Mouse (Mus musculus): Measurements from ENCODE around the gene Bak1. TPM values are rescaled to one million over a fixed set of nuclear protein-coding genes. Genes with fewer than 3 reads are reported as not detected.
"Not testable (repeated sequence)": the region's sequence is repeated elsewhere in the genome, so short reads cannot be mapped to it uniquely, and the experiment has no call there.

The Bak1 gene
- polyA plus RNA-seq, 1 experiment from 2014 or later, result 6.3 TPM

DNA sequence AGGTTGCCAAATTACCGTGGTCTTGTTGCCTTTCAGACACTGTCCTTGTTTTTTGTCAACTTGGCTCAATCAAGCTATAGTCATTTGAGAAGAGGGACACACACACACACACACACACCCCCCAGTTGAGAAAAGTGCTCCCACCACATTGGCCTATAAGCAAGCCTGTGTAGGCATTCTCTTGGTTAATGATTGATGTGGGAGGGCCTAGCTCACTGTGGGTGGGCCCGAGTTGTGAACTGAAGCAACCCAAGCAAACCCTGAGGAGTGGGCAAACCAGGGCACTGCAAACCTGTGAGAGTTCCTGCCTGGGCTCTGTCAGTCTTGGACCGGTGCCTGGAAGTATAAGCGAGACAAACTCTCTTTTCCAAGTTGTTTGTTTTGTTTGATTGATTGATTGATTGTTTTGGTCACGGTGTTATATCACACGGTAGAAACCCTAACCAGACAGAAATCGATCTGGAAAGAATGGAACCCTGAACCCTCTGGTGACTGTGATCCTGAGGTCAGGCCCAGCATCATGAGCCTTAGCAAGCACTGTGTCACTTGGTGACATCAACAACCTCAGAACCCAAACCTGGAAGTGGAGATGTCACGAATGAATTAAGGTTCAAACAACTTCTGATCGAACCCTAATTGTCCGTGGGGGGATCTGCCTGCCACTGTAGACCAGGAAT lies 43.2 kb downstream of the Bak1 start:
- Histone ChIP-seq H3K9ac (ENCODE audit: low read depth, low read length) (no peak overlapping the region), H3K4me3 (replicated peaks; ENCODE audit: low read depth, low read length) (no peak overlapping the region), H3K27ac (no peak overlapping the region), H3K36me3 (ENCODE audit: insufficient read depth, low read length) (no peaks in the 10 kb centered on the region), H3K27me3 (ENCODE audit: insufficient read depth, low read length) (no peaks in the 10 kb centered on the region), H3K4me1 (replicated peaks; ENCODE audit: insufficient read depth, low read length) (no peaks in the 10 kb centered on the region), H3K4me2 (ENCODE audit: low read length) (no peak overlapping the region), H3K9me3 (replicated peaks; ENCODE audit: low read length) (no peaks in the 10 kb centered on the region)
- no peak for TF ChIP-seq CTCF (IDR thresholded peaks at IDR 0.05; ENCODE audit: low read depth)
- ATAC-seq (replicated peaks; ENCODE audit: low FRiP score, low read depth), result no peak; the same call in 1 of the 2 replicates
- no peak for DNase-seq (ENCODE audit: low spot score)
- 49% methylated on average over 10 of the region's 10 CpGs for WGBS

- peaks cover 4% of the 10 kb centered on the region; the same call in 1 of the 2 replicates for H3K36me3 ChIP-seq (ENCODE audit: insufficient read depth, low read length)
- no peak overlapping the region for H3K4me2 ChIP-seq (ENCODE audit: low read length)
- H3K9ac ChIP-seq (ENCODE audit: low read depth, low read length), result no peak overlapping the region
- no peaks in the 10 kb centered on the region for H3K27me3 ChIP-seq (ENCODE audit: insufficient read depth, low read length)
- no peaks in the 10 kb centered on the region for H3K9me3 ChIP-seq (replicated peaks; ENCODE audit: low read length)
- no peak overlapping the region for H3K27ac ChIP-seq
- TF ChIP-seq CTCF (IDR thresholded peaks at IDR 0.05; ENCODE audit: low read depth), result no peak
- ATAC-seq (replicated peaks; ENCODE audit: low FRiP score, low read depth) (no peak), DNase-seq (ENCODE audit: low spot score) (peak; percentile 14)
- 84% methylated on average over 4 of the region's 4 CpGs for WGBS
- H3K4me1 ChIP-seq (replicated peaks; ENCODE audit: insufficient read depth, low read length), result no peaks in the 10 kb centered on the region
- no peak overlapping the region for H3K4me3 ChIP-seq (replicated peaks; ENCODE audit: low read depth, low read length)
These were observed 45.4 kb downstream of the Bak1 start for GRCm38 (mm10) chr17:26983382-26983781.

DNA sequence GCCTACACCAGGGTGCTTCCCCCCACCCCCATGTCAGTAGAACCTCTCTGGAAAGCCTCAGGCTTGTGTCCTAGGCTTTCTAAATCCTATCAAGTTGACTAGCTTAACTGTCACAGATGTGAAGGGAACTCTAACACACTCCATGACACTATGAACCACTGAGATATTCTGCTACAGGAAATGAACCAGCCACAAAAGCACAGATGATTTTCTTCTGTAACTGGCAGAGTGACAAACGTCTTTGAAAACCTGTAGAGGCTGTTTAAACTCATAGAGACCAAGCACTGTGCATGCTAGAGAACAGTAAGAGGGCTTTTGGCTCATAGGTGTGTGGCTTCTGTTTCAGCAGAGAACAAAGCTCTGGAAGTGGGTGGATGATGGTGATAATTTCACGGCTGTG lies 47.8 kb downstream of the Bak1 start:
- H3K9ac ChIP-seq (ENCODE audit: low read depth, low read length), result no peak overlapping the region
- no peak for ATAC-seq (replicated peaks; ENCODE audit: low FRiP score, low read depth)
- no peak for DNase-seq (ENCODE audit: low spot score)
- no peaks in the 10 kb centered on the region for H3K9me3 ChIP-seq (replicated peaks; ENCODE audit: low read length)
- H3K4me1 ChIP-seq (replicated peaks; ENCODE audit: insufficient read depth, low read length), result no peaks in the 10 kb centered on the region
- no peak overlapping the region for H3K4me2 ChIP-seq (ENCODE audit: low read length)
- H3K27ac ChIP-seq, result no peak overlapping the region
- peaks cover 13% of the 10 kb centered on the region for H3K36me3 ChIP-seq (ENCODE audit: insufficient read depth, low read length)
- WGBS, result 57% methylated on average over 2 of the region's 2 CpGs
- no peak for TF ChIP-seq CTCF (IDR thresholded peaks at IDR 0.05; ENCODE audit: low read depth)
- no peak overlapping the region for H3K4me3 ChIP-seq (replicated peaks; ENCODE audit: low read depth, low read length)
- H3K27me3 ChIP-seq (ENCODE audit: insufficient read depth, low read length), result no peaks in the 10 kb centered on the region

GRCm38 (mm10) chr17:26979426-26979825 lies 49.4 kb downstream of the Bak1 start:
- no peak for ATAC-seq (replicated peaks; ENCODE audit: low FRiP score, low read depth)
- Histone ChIP-seq H3K27ac (no peak overlapping the region), H3K27me3 (ENCODE audit: insufficient read depth, low read length) (no peaks in the 10 kb centered on the region), H3K4me1 (replicated peaks; ENCODE audit: insufficient read depth, low read length) (no peaks in the 10 kb centered on the region), H3K36me3 (ENCODE audit: insufficient read depth, low read length) (peaks cover 13% of the 10 kb centered on the region), H3K4me3 (replicated peaks; ENCODE audit: low read depth, low read length) (no peak overlapping the region), H3K9me3 (replicated peaks; ENCODE audit: low read length) (no peaks in the 10 kb centered on the region), H3K4me2 (ENCODE audit: low read length) (no peak overlapping the region), H3K9ac (ENCODE audit: low read depth, low read length) (no peak overlapping the region)
- WGBS, result 73% methylated on average over 2 of the region's 2 CpGs
- no peak for DNase-seq (ENCODE audit: low spot score)
- TF ChIP-seq CTCF (IDR thresholded peaks at IDR 0.05; ENCODE audit: low read depth), result no peak

GRCm38 (mm10) chr17:26977354-26977753 lies 51.5 kb downstream of the Bak1 start:
- TF ChIP-seq CTCF (IDR thresholded peaks at IDR 0.05; ENCODE audit: low read depth), result peak; percentile 30; the same call in 1 of the 2 replicates
- ATAC-seq (replicated peaks; ENCODE audit: low FRiP score, low read depth); H3K9me3 ChIP-seq (replicated peaks; ENCODE audit: low read length); H3K27ac ChIP-seq; H3K4me3 ChIP-seq (replicated peaks; ENCODE audit: low read depth, low read length); H3K9ac ChIP-seq (ENCODE audit: low read depth, low read length); DNase-seq (ENCODE audit: low spot score); H3K4me2 ChIP-seq (ENCODE audit: low read length); H3K4me1 ChIP-seq (replicated peaks; ENCODE audit: insufficient read depth, low read length); H3K27me3 ChIP-seq (ENCODE audit: insufficient read depth, low read length): not testable (repeated sequence)
- H3K36me3 ChIP-seq (ENCODE audit: insufficient read depth, low read length), result peaks cover 13% of the 10 kb centered on the region
- WGBS, result 89% methylated on average over 6 of the region's 6 CpGs

DNA sequence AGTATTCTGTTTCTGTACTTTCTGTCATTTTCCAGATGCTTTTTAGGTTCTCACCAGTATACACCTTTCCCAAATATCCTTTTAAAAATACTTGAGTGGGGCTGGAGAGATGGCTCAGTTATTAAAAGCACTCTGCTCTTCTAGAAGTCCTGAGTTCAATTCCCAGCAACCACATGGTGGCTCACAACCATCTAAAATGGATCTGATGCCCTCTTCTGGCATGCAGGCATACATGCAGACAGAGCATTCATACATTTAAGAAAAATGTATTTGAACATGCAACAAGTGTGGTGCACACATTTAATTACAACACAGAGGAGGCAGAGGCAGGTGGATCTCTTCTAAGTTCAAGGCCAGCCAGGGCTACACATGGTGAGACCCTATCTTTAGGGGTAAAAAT lies 53.4 kb downstream of the Bak1 start:
- no peak overlapping the region for H3K4me2 ChIP-seq (ENCODE audit: low read length)
- no peaks in the 10 kb centered on the region for H3K27me3 ChIP-seq (ENCODE audit: insufficient read depth, low read length)
- H3K9me3 ChIP-seq (replicated peaks; ENCODE audit: low read length), result no peaks in the 10 kb centered on the region
- H3K4me3 ChIP-seq (replicated peaks; ENCODE audit: low read depth, low read length), result no peak overlapping the region
- ATAC-seq (replicated peaks; ENCODE audit: low FRiP score, low read depth), result no peak
- no peak overlapping the region for H3K9ac ChIP-seq (ENCODE audit: low read depth, low read length)
- H3K27ac ChIP-seq, result no peak overlapping the region
- no peak for DNase-seq (ENCODE audit: low spot score)
- peaks cover 17% of the 10 kb centered on the region for H3K4me1 ChIP-seq (replicated peaks; ENCODE audit: insufficient read depth, low read length)
- H3K36me3 ChIP-seq (ENCODE audit: insufficient read depth, low read length), result peaks cover 13% of the 10 kb centered on the region
- TF ChIP-seq CTCF (IDR thresholded peaks at IDR 0.05; ENCODE audit: low read depth), result peak; percentile 57

GRCm38 (mm10) chr17:26974547-26974946 lies 54.3 kb downstream of the Bak1 start:
- H3K9ac ChIP-seq (ENCODE audit: low read depth, low read length), result no peak overlapping the region
- 92% methylated on average over 15 of the region's 15 CpGs for WGBS
- H3K4me1 ChIP-seq (replicated peaks; ENCODE audit: insufficient read depth, low read length), result peaks cover 17% of the 10 kb centered on the region
- H3K9me3 ChIP-seq (replicated peaks; ENCODE audit: low read length), result no peaks in the 10 kb centered on the region
- no peak overlapping the region for H3K27ac ChIP-seq
- H3K27me3 ChIP-seq (ENCODE audit: insufficient read depth, low read length), result no peaks in the 10 kb centered on the region
- ATAC-seq (replicated peaks; ENCODE audit: low FRiP score, low read depth), result no peak
- no peak overlapping the region for H3K4me2 ChIP-seq (ENCODE audit: low read length)
- 0 out of 2 replicates have a peak overlapping the region, but pooled peaks have one; percentile 80 for H3K4me3 ChIP-seq (replicated peaks; ENCODE audit: low read depth, low read length)
- no peak for DNase-seq (ENCODE audit: low spot score)
- no peak for TF ChIP-seq CTCF (IDR thresholded peaks at IDR 0.05; ENCODE audit: low read depth)
- peaks cover 13% of the 10 kb centered on the region for H3K36me3 ChIP-seq (ENCODE audit: insufficient read depth, low read length)

All from kidney, postnatal 0 days (tissue).